Mouse (Mus musculus) hindbrain, embryonic 11.5 days (tissue): ENCODE data around the gene Trappc1. TPM values are rescaled to one million over a fixed set of nuclear protein-coding genes. Genes with fewer than 3 reads are reported as not detected.

Source experiments
- ATAC-seq: fragments of 200-750 bp; cut with Nextera tagmentation; 2 replicates; pipeline ENCODE4 v1.8.0; 2017; ENCODE audit warnings: mild to moderate bottlenecking, moderate TSS enrichment, moderate library complexity; ENCODE audit not compliant: low FRiP score
- DNase-seq: peaks from one replicate; pipeline ENCODE4 v3.0.0-alpha.2; 2015; ENCODE audit warnings: low spot score
- H3K27ac ChIP-seq: fragments of 300-500 bp; sonication (generic); 2 replicates; pipeline ENCODE4 v1.5.1; 2014; ENCODE audit warnings: mild to moderate bottlenecking, low read depth, low read length
- H3K27me3 ChIP-seq: fragments of 300-500 bp; sonication (generic); 2 replicates; pipeline ENCODE4 v1.6.1; 2014; ENCODE audit warnings: mild to moderate bottlenecking, low read length, moderate library complexity, mixed read lengths; ENCODE audit not compliant: control insufficient read depth, insufficient read depth
- H3K36me3 ChIP-seq: fragments of 300-500 bp; sonication (generic); 2 replicates; pipeline ENCODE4 v1.6.1; 2014; ENCODE audit warnings: mild to moderate bottlenecking, low read length, moderate library complexity, mixed read lengths; ENCODE audit not compliant: control insufficient read depth, insufficient read depth
- H3K4me1 ChIP-seq: fragments of 300-500 bp; sonication (generic); replicated peaks from 2 replicates; pipeline ENCODE4 v1.6.1; 2014; ENCODE audit warnings: low read length, mixed read lengths; ENCODE audit not compliant: control insufficient read depth, insufficient read depth
- H3K4me2 ChIP-seq: fragments of 300-500 bp; sonication (generic); replicated peaks from 2 replicates; pipeline ENCODE4 v1.6.1; 2014; ENCODE audit warnings: mild to moderate bottlenecking, low read depth, low read length
- H3K4me3 ChIP-seq: fragments of 300-500 bp; sonication (generic); 2 replicates; pipeline ENCODE4 v1.5.1; 2014; ENCODE audit warnings: low read depth, low read length
- H3K9ac ChIP-seq: fragments of 300-500 bp; sonication (generic); 2 replicates; pipeline ENCODE4 v1.6.1; 2014; ENCODE audit warnings: low read depth, low read length
- H3K9me3 ChIP-seq: fragments of 300-500 bp; sonication (generic); 2 replicates; pipeline ENCODE4 v1.6.1; 2016; ENCODE audit warnings: low read length; ENCODE audit not compliant: control insufficient read depth
- WGBS: fragments of 180-500 bp; shearing (Covaris S2); extraction: QIAGEN DNeasy Blood & Tissue Kit; methylation state at CpG from one replicate; pipeline ENCODE4 v1.1.7; 2014; 5-methylcytosine and 5-hydroxymethylcytosine counted together
- polyA plus RNA-seq: library from polyadenylated mRNA; unstranded; fragments of >200 nt; fragmentation: Nextera tagmentation; extraction: Ambion mirVana; gene quantifications from 2 replicates; pipeline ENCODE4 v1.2.1, GENCODE M21; 2014

The Trappc1 gene
- 209 and 215 TPM in 2 replicates for polyA plus RNA-seq

- H3K4me2 ChIP-seq = peak within 1 kb of the TSS; percentile 69
- ATAC-seq = peak; percentile 93
- peak within 1 kb of the TSS; percentile 54 for H3K4me3 ChIP-seq
- H3K9me3 ChIP-seq = no peaks in the 10 kb centered on the region
- peak within 1 kb of the TSS; percentile 76 for H3K9ac ChIP-seq
- WGBS = 0% methylated on average over 30 of the region's 30 CpGs
- H3K27me3 ChIP-seq = peaks cover 13% of the 10 kb centered on the region
- H3K4me1 ChIP-seq = peaks cover 10% of the 10 kb centered on the region
- no peaks in the 10 kb centered on the region; the same call in 1 of the 2 replicates for H3K36me3 ChIP-seq
- H3K27ac ChIP-seq = peak within 1 kb of the TSS; percentile 76; the same call in 1 of the 2 replicates
- DNase-seq = peak; percentile 98
Measured at GRCm38 (mm10) chr11:69323667-69324111, at the start of gene Trappc1, which contains the start of gene Cntrob. Gene Trappc1, plus strand, starts transcription at chr11:69323980. Gene Cntrob, minus strand, starts transcription at chr11:69323775.

GRCm38 (mm10) chr11:69275650-69276049, 48.1 kb upstream of the Trappc1 start:
- no peaks in the 10 kb centered on the region for H3K27me3 ChIP-seq
- H3K4me1 ChIP-seq = no peaks in the 10 kb centered on the region
- WGBS = 88% methylated on average over 6 of the region's 6 CpGs
- ATAC-seq = no peak
- DNase-seq = no peak
- no peak overlapping the region for H3K4me2 ChIP-seq
- no peak overlapping the region for H3K27ac ChIP-seq
- no peaks in the 10 kb centered on the region for H3K36me3 ChIP-seq
- H3K9me3 ChIP-seq = no peaks in the 10 kb centered on the region
- no peak overlapping the region for H3K4me3 ChIP-seq
- no peak overlapping the region for H3K9ac ChIP-seq

GRCm38 (mm10) chr11:69276081-69276480, 47.7 kb upstream of the Trappc1 start:
- DNase-seq = no peak
- no peaks in the 10 kb centered on the region for H3K27me3 ChIP-seq
- H3K9ac ChIP-seq = no peak overlapping the region
- H3K4me3 ChIP-seq = no peak overlapping the region
- no peak for ATAC-seq
- no peaks in the 10 kb centered on the region for H3K36me3 ChIP-seq
- no peak overlapping the region for H3K27ac ChIP-seq
- no peaks in the 10 kb centered on the region for H3K9me3 ChIP-seq
- H3K4me1 ChIP-seq = no peaks in the 10 kb centered on the region
- WGBS = 68% methylated on average over 2 of the region's 2 CpGs
- H3K4me2 ChIP-seq = no peak overlapping the region

DNA sequence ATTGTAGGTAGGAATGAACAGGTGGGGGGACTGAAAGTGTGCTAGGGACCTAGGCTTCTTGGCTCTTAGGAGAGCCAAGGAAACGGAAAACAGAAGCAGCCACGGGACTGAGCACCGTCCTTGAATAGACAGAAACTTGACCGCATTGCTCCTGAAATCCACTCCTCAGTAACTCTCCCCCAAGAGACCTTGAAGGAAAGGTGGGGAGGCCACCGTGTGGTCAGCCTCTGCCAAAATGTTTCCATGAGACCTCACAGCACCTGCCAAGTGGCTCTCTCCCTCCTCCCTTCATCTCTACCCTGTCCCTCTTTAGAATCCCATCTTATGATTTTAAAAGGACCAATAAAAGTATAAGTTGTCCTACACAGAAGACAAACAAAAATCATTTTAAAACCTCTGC, 46.5 kb upstream of the Trappc1 start:
- no peaks in the 10 kb centered on the region for H3K9me3 ChIP-seq
- no peak overlapping the region for H3K9ac ChIP-seq
- 68% methylated on average over 5 of the region's 5 CpGs for WGBS
- no peak overlapping the region for H3K4me2 ChIP-seq
- ATAC-seq (no peak), DNase-seq (no peak)
- no peaks in the 10 kb centered on the region for H3K36me3 ChIP-seq
- no peaks in the 10 kb centered on the region for H3K27me3 ChIP-seq
- no peak overlapping the region for H3K27ac ChIP-seq
- no peak overlapping the region for H3K4me3 ChIP-seq
- no peaks in the 10 kb centered on the region for H3K4me1 ChIP-seq

GRCm38 (mm10) chr11:69291111-69291510, 32.7 kb upstream of the Trappc1 start:
- Histone ChIP-seq H3K9ac (no peak overlapping the region), H3K9me3 (no peaks in the 10 kb centered on the region), H3K4me2 (no peak overlapping the region), H3K4me1 (no peaks in the 10 kb centered on the region), H3K27ac (no peak overlapping the region), H3K4me3 (no peak overlapping the region), H3K36me3 (no peaks in the 10 kb centered on the region), H3K27me3 (no peaks in the 10 kb centered on the region)
- ATAC-seq (no peak), DNase-seq (no peak)
- 90% methylated on average over 5 of the region's 5 CpGs for WGBS

DNA sequence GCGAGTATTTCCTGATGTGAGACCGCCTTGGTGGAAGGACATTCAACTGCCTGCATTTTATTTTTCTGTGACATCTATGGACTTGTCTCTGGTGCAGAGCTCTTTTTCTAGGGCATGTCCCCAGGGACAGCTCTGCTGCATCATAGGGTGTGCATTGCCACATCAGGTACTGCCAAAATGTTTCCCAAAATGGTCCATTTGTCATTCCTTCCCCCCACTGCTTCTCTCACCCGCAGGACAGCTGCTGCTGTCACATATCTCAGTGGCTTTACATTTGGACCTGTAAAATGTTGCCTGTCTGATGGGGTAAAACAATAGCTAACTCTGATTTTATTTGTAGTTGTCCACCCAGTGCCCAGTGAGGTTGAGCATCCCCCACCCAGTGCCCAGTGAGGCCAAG, 28.5 kb upstream of the Trappc1 start:
- ATAC-seq (no peak), DNase-seq (no peak)
- no peak overlapping the region for H3K9ac ChIP-seq
- H3K27me3 ChIP-seq = no peaks in the 10 kb centered on the region
- H3K4me2 ChIP-seq = no peak overlapping the region
- H3K27ac ChIP-seq = no peak overlapping the region
- H3K36me3 ChIP-seq = 0 out of 2 replicates have a peak, but pooled peaks cover 2% of the 10 kb centered on the region
- no peak overlapping the region for H3K4me3 ChIP-seq
- H3K4me1 ChIP-seq = no peaks in the 10 kb centered on the region
- H3K9me3 ChIP-seq = no peaks in the 10 kb centered on the region
- 88% methylated on average over 3 of the region's 3 CpGs for WGBS

GRCm38 (mm10) chr11:69297799-69298198, 26.0 kb upstream of the Trappc1 start:
- H3K9ac ChIP-seq = no peak overlapping the region
- H3K27me3 ChIP-seq = no peaks in the 10 kb centered on the region
- no peak overlapping the region for H3K4me2 ChIP-seq
- H3K9me3 ChIP-seq = no peaks in the 10 kb centered on the region
- H3K27ac ChIP-seq = no peak overlapping the region
- 89% methylated on average over 2 of the region's 2 CpGs for WGBS
- no peaks in the 10 kb centered on the region for H3K4me1 ChIP-seq
- H3K36me3 ChIP-seq = 0 out of 2 replicates have a peak, but pooled peaks cover 2% of the 10 kb centered on the region
- no peak overlapping the region for H3K4me3 ChIP-seq
- DNase-seq = no peak
- no peak for ATAC-seq

GRCm38 (mm10) chr11:69298231-69298630, 25.5 kb upstream of the Trappc1 start:
- Histone ChIP-seq H3K27me3 (no peaks in the 10 kb centered on the region), H3K9ac (no peak overlapping the region), H3K4me2 (no peak overlapping the region), H3K27ac (no peak overlapping the region), H3K36me3 (0 out of 2 replicates have a peak, but pooled peaks cover 4% of the 10 kb centered on the region), H3K4me1 (no peaks in the 10 kb centered on the region), H3K4me3 (no peak overlapping the region), H3K9me3 (no peaks in the 10 kb centered on the region)
- ATAC-seq (no peak), DNase-seq (no peak)
- whole genome bisulfite sequencing = 74% methylated on average over 7 of the region's 7 CpGs

DNA sequence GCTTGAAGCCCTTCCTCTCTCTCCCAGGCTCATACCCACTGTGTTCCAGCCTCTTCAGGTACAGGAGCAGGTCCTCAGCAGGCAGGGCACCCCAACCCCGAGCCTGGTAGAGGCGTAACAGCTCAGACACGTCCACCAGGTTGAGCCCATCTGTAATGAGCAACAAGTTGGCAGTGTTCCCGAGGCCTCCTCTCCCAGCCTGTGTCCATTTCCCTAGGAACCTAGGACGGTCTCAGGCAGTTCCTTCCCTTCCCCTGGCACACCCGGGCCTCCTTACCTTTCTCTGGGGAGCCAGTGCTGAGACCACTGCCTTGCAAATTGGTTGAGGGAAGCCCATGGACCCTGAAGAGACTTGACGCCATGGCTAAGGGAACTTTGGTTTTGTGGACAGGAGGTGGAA, 21.0 kb upstream of the Trappc1 start:
- Histone ChIP-seq H3K4me1 (no peaks in the 10 kb centered on the region), H3K27me3 (no peaks in the 10 kb centered on the region), H3K27ac (no peak overlapping the region), H3K9me3 (no peaks in the 10 kb centered on the region), H3K4me3 (no peak overlapping the region), H3K4me2 (no peak overlapping the region), H3K36me3 (0 out of 2 replicates have a peak, but pooled peaks cover 5% of the 10 kb centered on the region), H3K9ac (no peak overlapping the region)
- ATAC-seq (no peak), DNase-seq (no peak)
- 93% methylated on average over 7 of the region's 7 CpGs for WGBS
